ENCODE assay signal across 7 mouse cellular contexts in genomic region chr9:59616622-59617306, GRCm38 (mm10). TPM values are rescaled to one million over a fixed set of nuclear protein-coding genes. Genes with fewer than 3 reads are reported as not detected.
DNase-seq lines count a peak whose midpoint lies in the region; ATAC-seq and TF ChIP-seq lines count a peak whose summit lies in the region.

Gene Parp6 (plus strand): TSS chr9:59617284.

- H3K9ac ChIP-seq in intestine, postnatal 0 days (ENCODE audit: low read depth, low read length): peak within 1 kb of the TSS; percentile 85
- peak within 1 kb of the TSS; percentile 77 for H3K9ac ChIP-seq in midbrain, embryonic 12.5 days (replicated peaks)

- peak; percentile 100 for DNase-seq in adrenal gland, postnatal 10 days
- peak; percentile 99 for DNase-seq in embryonic facial prominence, embryonic 10.5 days (ENCODE audit: low spot score)
- DNase-seq in gonadal fat pad, adult 2 months (ENCODE audit: low read depth): peak; percentile 86
- peak; percentile 100 for DNase-seq in left cerebral cortex, postnatal 4 days

- H3K9me3 ChIP-seq in embryonic facial prominence, embryonic 10.5 days: no peaks in the 10 kb centered on the region
- H3K9me3 ChIP-seq in intestine, postnatal 0 days (ENCODE audit: control insufficient read depth): no peaks in the 10 kb centered on the region
- H3K9me3 ChIP-seq in midbrain, embryonic 12.5 days: no peaks in the 10 kb centered on the region

- TF ChIP-seq CTCF in intestine, postnatal 0 days (IDR thresholded peaks at IDR 0.05; ENCODE audit: low read depth): peak; percentile 34; the same call in 1 of the 2 replicates
- TF ChIP-seq CTCF in small intestine, adult 2 months (IDR thresholded peaks at IDR 0.05; ENCODE audit: extremely low read depth, insufficient read length, insufficient replicate concordance, low read depth, low read length): no peak

- 1% methylated on average over 36 of the region's 36 CpGs for WGBS in embryonic facial prominence, embryonic 10.5 days
- WGBS in intestine, postnatal 0 days: under 1% methylated on average over 36 of the region's 36 CpGs
- WGBS in midbrain, embryonic 12.5 days: 1% methylated on average over 33 of the region's 36 CpGs
- WGBS in small intestine, adult 2 months: under 1% methylated on average over 36 of the region's 36 CpGs

- ATAC-seq in intestine, postnatal 0 days: peak; percentile 100
- ATAC-seq in midbrain, embryonic 12.5 days (ENCODE audit: low FRiP score, low read depth): peak; percentile 99

- peak; percentile 68 for TF ChIP-seq POLR2A in small intestine, adult 2 months (IDR thresholded peaks at IDR 0.05; ENCODE audit: low read depth, low read length)

- H3K36me3 ChIP-seq in embryonic facial prominence, embryonic 10.5 days (replicated peaks): no peaks in the 10 kb centered on the region; the same call in 1 of the 2 replicates
- no peaks in the 10 kb centered on the region for H3K36me3 ChIP-seq in intestine, postnatal 0 days (ENCODE audit: control insufficient read depth, insufficient read depth)
- H3K36me3 ChIP-seq in midbrain, embryonic 12.5 days: no peaks in the 10 kb centered on the region
- no peaks in the 10 kb centered on the region; the same call in 1 of the 2 replicates for H3K36me3 ChIP-seq in small intestine, adult 2 months (ENCODE audit: control insufficient read depth, insufficient read depth, low read length)

- H3K27me3 ChIP-seq in embryonic facial prominence, embryonic 10.5 days (replicated peaks; ENCODE audit: low read depth, poor library complexity, severe bottlenecking): no peaks in the 10 kb centered on the region
- no peaks in the 10 kb centered on the region for H3K27me3 ChIP-seq in intestine, postnatal 0 days (replicated peaks; ENCODE audit: control insufficient read depth, insufficient read depth, low read length)
- H3K27me3 ChIP-seq in midbrain, embryonic 12.5 days: no peaks in the 10 kb centered on the region
- no peaks in the 10 kb centered on the region for H3K27me3 ChIP-seq in small intestine, adult 2 months (ENCODE audit: control insufficient read depth, insufficient read depth, low read length)

- peak within 1 kb of the TSS; percentile 87 for H3K4me3 ChIP-seq in embryonic facial prominence, embryonic 10.5 days
- peak within 1 kb of the TSS; percentile 91 for H3K4me3 ChIP-seq in intestine, postnatal 0 days (ENCODE audit: low read depth, low read length)
- peak within 1 kb of the TSS; percentile 67 for H3K4me3 ChIP-seq in midbrain, embryonic 12.5 days
- H3K4me3 ChIP-seq in small intestine, adult 2 months (ENCODE audit: low read depth, low read length): peak within 1 kb of the TSS; percentile 83

- peak within 1 kb of the TSS; percentile 86 for H3K4me2 ChIP-seq in intestine, postnatal 0 days (replicated peaks; ENCODE audit: low read depth)
- peak within 1 kb of the TSS; percentile 65 for H3K4me2 ChIP-seq in midbrain, embryonic 12.5 days (replicated peaks)

- peak within 1 kb of the TSS; percentile 95 for H3K27ac ChIP-seq in embryonic facial prominence, embryonic 10.5 days (replicated peaks)
- H3K27ac ChIP-seq in intestine, postnatal 0 days (ENCODE audit: low read depth, low read length): peak within 1 kb of the TSS; percentile 79
- peak within 1 kb of the TSS; percentile 88 for H3K27ac ChIP-seq in midbrain, embryonic 12.5 days (replicated peaks)
- peak within 1 kb of the TSS; percentile 29 for H3K27ac ChIP-seq in small intestine, adult 2 months (ENCODE audit: insufficient read depth, low read depth, low read length)

- intact Hi-C loops in left cerebral cortex, postnatal 4 days (cut with DNase I): no loop called here

- peaks cover 22% of the 10 kb centered on the region for H3K4me1 ChIP-seq in embryonic facial prominence, embryonic 10.5 days
- H3K4me1 ChIP-seq in intestine, postnatal 0 days (replicated peaks; ENCODE audit: control insufficient read depth, insufficient read depth, low read length): no peaks in the 10 kb centered on the region
- peaks cover 19% of the 10 kb centered on the region for H3K4me1 ChIP-seq in midbrain, embryonic 12.5 days
- no peaks in the 10 kb centered on the region for H3K4me1 ChIP-seq in small intestine, adult 2 months (ENCODE audit: control insufficient read depth, insufficient read depth, insufficient read length, low read length)

RNA-seq across cellular contexts. Expression of gene Parp6, which starts in this region (rescaled TPM):
- total RNA-seq in adrenal gland, postnatal 10 days (2021): 10 to 100 TPM; 26.2 to 35.7 TPM
- polyA plus RNA-seq in embryonic facial prominence, embryonic 10.5 days (2016; fragmentation: Nextera tagmentation; extraction: Ambion mirVana): 37.7 and 40.8 TPM in 2 replicates
- polyA plus RNA-seq in gonadal fat pad, adult 2 months (2012; rRNA removed): 19.3 and 25.7 TPM in 2 replicates
- polyA plus RNA-seq in intestine, postnatal 0 days (2015; fragmentation: Nextera tagmentation; extraction: Ambion mirVana): 12.0 and 14.3 TPM in 2 replicates
- 100 to 1,000 TPM; 199 to 208 TPM for total RNA-seq in left cerebral cortex, postnatal 4 days (2021)
- polyA plus RNA-seq in midbrain, embryonic 12.5 days (2016; fragmentation: Nextera tagmentation; extraction: Ambion mirVana): 117 and 126 TPM in 2 replicates
- 5.7 and 12.1 TPM in 2 replicates for polyA plus RNA-seq in small intestine, adult 2 months (2012; rRNA removed)

Comparison
In these comparisons a context has a peak if more than half of its experiments do, and no peak if none do; other contexts are left out.
1. Peak in every context shown above with its lines: DNase-seq, ATAC-seq, H3K4me3 ChIP-seq and H3K27ac ChIP-seq.
2. RNA of gene Parp6 (total RNA-seq): 199 to 208 TPM in left cerebral cortex, postnatal 4 days; 26.2 to 35.7 TPM in adrenal gland, postnatal 10 days; every median in the first group is over 4 times any median in the second.
3. H3K27ac ChIP-seq: peak in every context shown above with its lines; median percentile 95 in embryonic facial prominence, embryonic 10.5 days; 88 in midbrain, embryonic 12.5 days; 79 in intestine, postnatal 0 days; 29 in small intestine, adult 2 months.